Mouse (Mus musculus) kidney, postnatal 0 days (tissue): ENCODE data around the gene Olfr608. TPM values are rescaled to one million over a fixed set of nuclear protein-coding genes. Genes with fewer than 3 reads are reported as not detected.

Experiments used
- polyA plus RNA-seq: library from polyadenylated mRNA; unstranded; fragments of >200 nt; fragmentation: Nextera tagmentation; extraction: Ambion mirVana; gene quantifications from 2 replicates; pipeline ENCODE4 v1.2.1, GENCODE M21; 2015

Gene Olfr608
- polyA plus RNA-seq, 1 experiment from 2014 or later = not detected

Other genes with a start within 250 kb of the Olfr608 start
- not detected in 2 replicates for gene Usp17ld, start 217.4 kb upstream of the Olfr608 start, polyA plus RNA-seq
- not detected in 2 replicates for gene Olfr596, start 164.2 kb upstream of the Olfr608 start, polyA plus RNA-seq
- not detected in 2 replicates for gene Olfr597, start 153.6 kb upstream of the Olfr608 start, polyA plus RNA-seq
- not detected in 2 replicates for gene Olfr598, start 146.3 kb upstream of the Olfr608 start, polyA plus RNA-seq
- gene Olfr599, start 134.0 kb upstream of the Olfr608 start, polyA plus RNA-seq = not detected in 2 replicates
- gene Olfr600, start 120.2 kb upstream of the Olfr608 start, polyA plus RNA-seq = not detected in 2 replicates
- gene Olfr601, start 107.2 kb upstream of the Olfr608 start, polyA plus RNA-seq = not detected in 2 replicates
- not detected in 2 replicates for gene Olfr603, start 83.7 kb upstream of the Olfr608 start, polyA plus RNA-seq
- gene Usp17lc, start 54.8 kb upstream of the Olfr608 start, polyA plus RNA-seq = not detected in 2 replicates
- gene Olfr605, start 24.4 kb upstream of the Olfr608 start, polyA plus RNA-seq = not detected in 2 replicates
- gene Olfr606, start 20.8 kb upstream of the Olfr608 start, polyA plus RNA-seq = not detected in 2 replicates
- not detected in 2 replicates for gene Olfr607, start 5.7 kb upstream of the Olfr608 start, polyA plus RNA-seq
- not detected in 2 replicates for gene Olfr609, start 28.2 kb downstream of the Olfr608 start, polyA plus RNA-seq
- not detected in 2 replicates for gene Olfr610, start 42.2 kb downstream of the Olfr608 start, polyA plus RNA-seq
- gene Olfr611, start 51.0 kb downstream of the Olfr608 start, polyA plus RNA-seq = not detected in 2 replicates
- gene Olfr612, start 72.8 kb downstream of the Olfr608 start, polyA plus RNA-seq = not detected in 2 replicates
- gene Olfr613, start 78.2 kb downstream of the Olfr608 start, polyA plus RNA-seq = not detected in 2 replicates
- not detected in 2 replicates for gene Olfr615, start 86.2 kb downstream of the Olfr608 start, polyA plus RNA-seq
- gene Olfr616, start 99.3 kb downstream of the Olfr608 start, polyA plus RNA-seq = not detected in 2 replicates
- not detected in 2 replicates for gene Olfr617, start 103.2 kb downstream of the Olfr608 start, polyA plus RNA-seq
- not detected in 2 replicates for gene Olfr618, start 120.2 kb downstream of the Olfr608 start, polyA plus RNA-seq
- gene Olfr619, start 130.7 kb downstream of the Olfr608 start, polyA plus RNA-seq = not detected in 2 replicates
- not detected in 2 replicates for gene Olfr620, start 142.7 kb downstream of the Olfr608 start, polyA plus RNA-seq
- gene Olfr622, start 172.8 kb downstream of the Olfr608 start, polyA plus RNA-seq = not detected in 2 replicates
- gene Olfr623, start 193.8 kb downstream of the Olfr608 start, polyA plus RNA-seq = not detected in 2 replicates
- gene Olfr624, start 201.3 kb downstream of the Olfr608 start, polyA plus RNA-seq = 0.01 and 0.04 TPM in 2 replicates
- not detected in 2 replicates for gene Olfr625-ps1, start 212.8 kb downstream of the Olfr608 start, polyA plus RNA-seq
- gene Olfr243, start 244.8 kb downstream of the Olfr608 start, polyA plus RNA-seq = not detected in 2 replicates